Comparison of ENCODE assay signal across 28 mouse cellular contexts in the genomic region with DNA sequence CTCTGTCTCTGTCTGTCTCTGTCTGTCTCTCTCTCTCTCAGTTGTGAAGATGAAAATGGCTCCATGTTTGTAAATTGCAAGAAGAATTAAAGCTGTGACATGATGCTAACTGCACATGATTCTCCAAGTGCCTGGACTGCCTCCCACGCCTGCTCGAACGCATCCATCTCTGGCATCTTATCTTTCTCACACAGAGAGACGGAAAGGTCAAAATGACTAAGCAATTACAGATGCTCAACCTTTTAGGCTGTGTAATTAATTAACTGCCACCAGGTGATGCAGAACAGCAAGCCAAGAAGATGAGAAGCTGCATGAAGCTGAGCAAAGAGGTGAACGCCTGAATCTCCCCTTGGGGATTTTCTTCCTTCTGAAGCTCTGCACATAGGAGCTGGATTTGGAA. TPM values are rescaled to one million over a fixed set of nuclear protein-coding genes. Genes with fewer than 3 reads are reported as not detected.
DNase-seq lines count a peak whose midpoint lies in the region; ATAC-seq and TF ChIP-seq lines count a peak whose summit lies in the region.
"Had no signal": no experiment of that assay in that cellular context is flagged by ENCODE, and none has a peak within 500 bp of the region (broad histone marks: within the 10 kb centered on the region; RNA-seq: fewer than 3 reads in every experiment).

No protein-coding gene starts in this region.

- peaks cover 3% of the 10 kb centered on the region for H3K4me1 ChIP-seq in liver, postnatal 0 days (ENCODE audit: insufficient read depth)
- H3K4me1 ChIP-seq in MEL (ENCODE audit: control insufficient read depth in 1 of 2, insufficient read depth in 2 of 2, low read length in 2 of 2), result peaks cover 38 to 51% of the 10 kb centered on the region in 2 experiments
- H3K4me1 ChIP-seq in kidney, embryonic 14.5 days (ENCODE audit: control insufficient read depth, insufficient read depth, low read length), result no peaks in the 10 kb centered on the region
- H3K4me1 ChIP-seq: forebrain, embryonic 13.5 days; limb, embryonic 15.5 days; neural tube, embryonic 12.5 days had no signal

- no peak overlapping the region for H3K4me3 ChIP-seq in liver, postnatal 0 days (ENCODE audit: low read depth, low read length)
- peak overlapping the region in 1 of 2 experiments; percentile 32; a peak in 1 of 4 replicates for H3K4me3 ChIP-seq in MEL (ENCODE audit: control insufficient read depth in 1 of 2, insufficient read depth in 1 of 2, low read depth in 2 of 2, low read length in 2 of 2)
- H3K4me3 ChIP-seq in kidney, embryonic 14.5 days (ENCODE audit: low read length), result no peak overlapping the region
- H3K4me3 ChIP-seq: forebrain, embryonic 13.5 days; heart, embryonic 10.5 days; heart, embryonic 15.5 days; layer of hippocampus, adult 2 months; limb, embryonic 15.5 days; myocyte; neural tube, embryonic 12.5 days had no signal

- no peaks in the 10 kb centered on the region for H3K27me3 ChIP-seq in liver, postnatal 0 days (ENCODE audit: insufficient read depth, low read length)
- no peaks in the 10 kb centered on the region for H3K27me3 ChIP-seq in MEL (ENCODE audit: control insufficient read depth in 1 of 2, insufficient read depth in 2 of 2, low read length in 2 of 2)
- no peaks in the 10 kb centered on the region for H3K27me3 ChIP-seq in kidney, embryonic 14.5 days (ENCODE audit: control insufficient read depth, insufficient read depth, low read length)
- H3K27me3 ChIP-seq: forebrain, embryonic 13.5 days; heart, embryonic 15.5 days; limb, embryonic 15.5 days; neural tube, embryonic 12.5 days had no signal

- no peak for TF ChIP-seq CTCF in liver, postnatal 0 days (IDR thresholded peaks at IDR 0.05; ENCODE audit: low read depth)
- no peak for TF ChIP-seq CTCF in MEL (IDR thresholded peaks at IDR 0.05 in 2 of 3, conservative IDR thresholded peaks at IDR 0.05 in 1 of 3; ENCODE audit: control insufficient read depth in 1 of 3, insufficient read depth in 1 of 3, low read depth in 2 of 3, low read length in 3 of 3, poor library complexity in 1 of 3, severe bottlenecking in 1 of 3)

- no peaks in the 10 kb centered on the region for H3K79me2 ChIP-seq in MEL (ENCODE audit: control insufficient read depth, insufficient read depth, low read length, poor library complexity)

- no peaks in the 10 kb centered on the region for H3K9me3 ChIP-seq in liver, postnatal 0 days (ENCODE audit: low read length)
- H3K9me3 ChIP-seq in MEL (replicated peaks; ENCODE audit: insufficient read depth, low read length), result no peaks in the 10 kb centered on the region
- no peaks in the 10 kb centered on the region for H3K9me3 ChIP-seq in kidney, embryonic 14.5 days (ENCODE audit: control insufficient read depth, low read length)
- H3K9me3 ChIP-seq: forebrain, embryonic 13.5 days; heart, embryonic 10.5 days; heart, embryonic 15.5 days; limb, embryonic 15.5 days; neural tube, embryonic 12.5 days had no signal

- H3K27ac ChIP-seq in liver, postnatal 0 days (ENCODE audit: low read depth), result no peak overlapping the region
- peak overlapping the region; percentile 71 for H3K27ac ChIP-seq in MEL (ENCODE audit: control insufficient read depth, low read depth, low read length)
- no peak overlapping the region for H3K27ac ChIP-seq in kidney, embryonic 14.5 days (ENCODE audit: low read depth, low read length)
- H3K27ac ChIP-seq: forebrain, embryonic 13.5 days; heart, embryonic 10.5 days; heart, embryonic 15.5 days; layer of hippocampus, adult 2 months; limb, embryonic 15.5 days; neural tube, embryonic 12.5 days had no signal

- no peak for TF ChIP-seq POLR2A in MEL (IDR thresholded peaks at IDR 0.05; ENCODE audit: control insufficient read depth in 1 of 2, insufficient read depth in 1 of 2, low read depth in 1 of 2, low read length in 2 of 2, poor library complexity in 1 of 2)

- H3K4me2 ChIP-seq in liver, postnatal 0 days (ENCODE audit: low read depth, low read length), result no peak overlapping the region
- no peak overlapping the region for H3K4me2 ChIP-seq in kidney, embryonic 14.5 days (replicated peaks; ENCODE audit: low read depth, low read length)
- H3K4me2 ChIP-seq: forebrain, embryonic 13.5 days; heart, embryonic 15.5 days; limb, embryonic 15.5 days; neural tube, embryonic 12.5 days had no signal

- WGBS in liver, postnatal 0 days (ENCODE audit: insufficient replicate concordance), result 50% methylated on average over 5 of the region's 5 CpGs
- 56% methylated on average over 5 of the region's 5 CpGs for WGBS in kidney, embryonic 14.5 days

- intact Hi-C loops in left cerebral cortex, postnatal 36 days (cut with DNase I), result no loop called here

- H3K9ac ChIP-seq in liver, postnatal 0 days (replicated peaks), result no peak overlapping the region
- no peak overlapping the region for H3K9ac ChIP-seq in MEL (ENCODE audit: control insufficient read depth, low read depth, low read length, poor library complexity, severe bottlenecking)
- H3K9ac ChIP-seq in kidney, embryonic 14.5 days (ENCODE audit: low read depth, low read length), result no peak overlapping the region
- H3K9ac ChIP-seq: forebrain, embryonic 13.5 days; heart, embryonic 15.5 days; limb, embryonic 15.5 days; neural tube, embryonic 12.5 days had no signal

- DNase-seq in liver, postnatal 0 days, result no peak
- no peak for DNase-seq in liver
- peak; percentile 76 for DNase-seq in MEL (ENCODE audit: low read depth, low spot score)
- peak; percentile 29 for DNase-seq in c-Kit-positive CD71-positive TER-119-negative erythroid progenitor cells, embryonic 14.5 days (ENCODE audit: low read depth)
- DNase-seq in left cerebral cortex, postnatal 36 days (ENCODE audit: low spot score in 2 of 2), result no peak
- DNase-seq: adrenal gland, adult 2 months; adrenal gland, postnatal 36 days; cerebellum, adult 11-12 months; cerebellum, adult 9-11 months; gastrocnemius, postnatal 25 days; kidney, adult 18-20 months; kidney, postnatal 36 days; left cerebral cortex, postnatal 4 days; lung, adult 2 months; lung, postnatal 10 days; right cerebral cortex, postnatal 4 days had no signal

- no peaks in the 10 kb centered on the region for H3K36me3 ChIP-seq in liver, postnatal 0 days (replicated peaks; ENCODE audit: insufficient read depth, low read length)
- H3K36me3 ChIP-seq in MEL (ENCODE audit: control insufficient read depth in 1 of 2, insufficient read depth in 2 of 2, low read length in 2 of 2), result peaks cover 0 to 53% of the 10 kb centered on the region in 2 experiments; a peak in 2 of 4 replicates
- no peaks in the 10 kb centered on the region for H3K36me3 ChIP-seq in kidney, embryonic 14.5 days (ENCODE audit: control insufficient read depth, insufficient read depth, low read length)
- H3K36me3 ChIP-seq: heart, embryonic 10.5 days; heart, embryonic 15.5 days; limb, embryonic 15.5 days; neural tube, embryonic 12.5 days had no signal

- ATAC-seq in liver, postnatal 0 days, result no peak
- peak; percentile 65 for ATAC-seq in megakaryocyte progenitor cell, adult 5-6 weeks (replicated peaks; ENCODE audit: poor library complexity)
- no peak for ATAC-seq in kidney, embryonic 14.5 days (ENCODE audit: low FRiP score, low TSS enrichment)
- ATAC-seq: activated CD4-positive, CD25-positive, alpha-beta regulatory T cell, adult 4 months; forebrain, embryonic 13.5 days; hindbrain, embryonic 16.5 days; midbrain, embryonic 16.5 days had no signal

- TF ChIP-seq EP300 in liver, postnatal 0 days (IDR thresholded peaks at IDR 0.05; ENCODE audit: low read depth), result 0 out of 2 replicates have a peak, but pooled peaks have one; percentile 19
- TF ChIP-seq EP300 in MEL (IDR thresholded peaks at IDR 0.05; ENCODE audit: low read depth in 1 of 2, low read length in 2 of 2), result peak; percentile 91 to 93

- TF ChIP-seq RAD21 in MEL (IDR thresholded peaks at IDR 0.05; ENCODE audit: low read depth, low read length), result no peak

TF ChIP-seq in MEL, 35 proteins besides CTCF, POLR2A, EP300 and RAD21:
- TF ChIP-seq HCFC1 (IDR thresholded peaks at IDR 0.05; ENCODE audit: low read depth, low read length) (no peak), MYC (IDR thresholded peaks at IDR 0.05; ENCODE audit: low read depth, low read length) (0 out of 2 replicates have a peak, but pooled peaks have one; percentile 31), SIN3A (IDR thresholded peaks at IDR 0.05; ENCODE audit: low read length) (no peak; the same call in 1 of the 2 replicates), RCOR1 (IDR thresholded peaks at IDR 0.05; ENCODE audit: low read depth, low read length) (peak; percentile 58; the same call in 1 of the 2 replicates), ZMIZ1 (IDR thresholded peaks at IDR 0.05; ENCODE audit: low read depth, low read length) (no peak), JUND (IDR thresholded peaks at IDR 0.05; ENCODE audit: low read depth, low read length) (peak; percentile 33; the same call in 1 of the 2 replicates), MYB (IDR thresholded peaks at IDR 0.05; ENCODE audit: low read depth, low read length) (peak; percentile 73), MAFK (IDR thresholded peaks at IDR 0.05; ENCODE audit: borderline replicate concordance, low read depth, low read length) (peak; percentile 40; the same call in 1 of the 2 replicates), TAL1 (IDR thresholded peaks at IDR 0.05; ENCODE audit: low read length) (peak; percentile 46), TCF12 (IDR thresholded peaks at IDR 0.05; ENCODE audit: low read depth, low read length) (peak; percentile 90; the same call in 1 of the 2 replicates), ETS1 (IDR thresholded peaks at IDR 0.05; ENCODE audit: low read depth, low read length) (peak; percentile 92), SMC3 (IDR thresholded peaks at IDR 0.05; ENCODE audit: low read depth, low read length) (no peak), GABPA (IDR thresholded peaks at IDR 0.05; ENCODE audit: low read depth, low read length) (peak; percentile 79), GATA1 (IDR thresholded peaks at IDR 0.05; ENCODE audit: low read depth, low read length) (peak; percentile 84), NRF1 (IDR thresholded peaks at IDR 0.05; ENCODE audit: insufficient read depth, low read depth, low read length, poor library complexity, severe bottlenecking) (no peak), MAX (IDR thresholded peaks at IDR 0.05; ENCODE audit: low read length) (no peak)

RNA-seq across cellular contexts. Expression of a gene that starts 23.2 kb away (rescaled TPM):
- polyA plus RNA-seq in liver, postnatal 0 days (2015; fragmentation: Nextera tagmentation; extraction: Ambion mirVana), result 15.7 and 18.1 TPM in 2 replicates
- total RNA-seq in MEL (2012; rRNA removed), result 0.20 and 0.27 TPM in 2 replicates
- 1 to 10 TPM in 1 of 2 experiments, not detected in 1; 1.5 TPM for polyA plus RNA-seq in MEL (2012; ENCODE audit: insufficient read depth in 1 of 2, insufficient read length in 2 of 2, low read depth in 1 of 2, low replicate concordance in 2 of 2, missing spikeins in 1 of 2)
- total RNA-seq in megakaryocyte progenitor cell, adult 5-6 weeks (2015), result 6.0 and 8.0 TPM in 2 replicates
- 8.7 and 10.2 TPM in 2 replicates for total RNA-seq in megakaryocyte progenitor cell, adult 5-6 weeks (2017)
- polyA plus RNA-seq in kidney, embryonic 14.5 days (2014; fragmentation: Nextera tagmentation; extraction: Ambion mirVana), result 61.7 and 65.6 TPM in 2 replicates
- 10 to 100 TPM; 11.8 to 13.0 TPM for total RNA-seq in left cerebral cortex, postnatal 36 days (2021)

Comparison
In these comparisons a context has a peak if more than half of its experiments do, and no peak if none do; other contexts are left out.
1. DNase-seq: peak in MEL (single experiment) and c-Kit-positive CD71-positive TER-119-negative erythroid progenitor cells, embryonic 14.5 days (single experiment); none in liver, postnatal 0 days (single experiment), liver (single experiment) and left cerebral cortex, postnatal 36 days (0 of 2).